Mouse (Mus musculus) thymus, adult 2 months (tissue): ENCODE results near the gene Syne4. TPM values are rescaled to one million over a fixed set of nuclear protein-coding genes. Genes with fewer than 3 reads are reported as not detected.
A peak's percentile ranks its signal among the peaks of the same experiment; 100 is the strongest.

Experiments used
- DNase-seq: peaks from one replicate; pipeline ENCODE4 v3.0.0; 2021
- H3K27ac ChIP-seq: fragments of 200-500 bp; 2 replicates; pipeline ENCODE4 v1.5.1; 2012; ENCODE audit warnings: low read length, control low read depth; ENCODE audit not compliant: control insufficient read depth, insufficient read depth
- H3K27me3 ChIP-seq: fragments of 200-500 bp; 2 replicates; pipeline ENCODE4 v1.6.1; 2012; ENCODE audit warnings: mild to moderate bottlenecking, low read length, moderate library complexity, mixed read lengths; ENCODE audit not compliant: control insufficient read depth, insufficient read depth
- H3K36me3 ChIP-seq: fragments of 200-500 bp; 2 replicates; pipeline ENCODE4 v1.6.1; 2012; ENCODE audit warnings: mild to moderate bottlenecking, low read length, moderate library complexity; ENCODE audit not compliant: control insufficient read depth, insufficient read depth
- H3K4me1 ChIP-seq: fragments of 200-500 bp; replicated peaks from 2 replicates; pipeline ENCODE4 v1.6.1; 2012; ENCODE audit warnings: low read length; ENCODE audit not compliant: control insufficient read depth, insufficient read depth
- H3K4me3 ChIP-seq: fragments of 200-500 bp; 2 replicates; pipeline ENCODE4 v1.5.1; 2012; ENCODE audit warnings: mild to moderate bottlenecking, low read length, control low read depth, moderate library complexity; ENCODE audit not compliant: control insufficient read depth, insufficient read depth
- CTCF ChIP-seq: fragments of 200-500 bp; IDR thresholded peaks from 2 replicates; pipeline ENCODE4 v1.5.1; 2012; ENCODE audit warnings: mild to moderate bottlenecking, control low read depth, low read length, moderate library complexity, borderline replicate concordance; ENCODE audit not compliant: control insufficient read depth, poor library complexity, insufficient read depth; ENCODE audit errors: extremely low read depth
- POLR2A ChIP-seq: fragments of 200-500 bp; IDR thresholded peaks from 2 replicates; pipeline ENCODE4 v1.6.1; 2012; ENCODE audit warnings: mild to moderate bottlenecking, low read length, control low read depth, moderate library complexity; ENCODE audit not compliant: control insufficient read depth, poor library complexity, insufficient read depth; ENCODE audit errors: extremely low read depth
- WGBS: fragments of 180-500 bp; shearing (Covaris S2); methylation state at CpG from one replicate; pipeline ENCODE4 v1.1.7; 2018; 5-methylcytosine and 5-hydroxymethylcytosine counted together
- polyA plus RNA-seq: library from polyadenylated mRNA; depleted of rRNA; stranded (reverse); fragments of >200 nt; gene quantifications from 2 replicates; pipeline ENCODE4 v1.2.3, GENCODE M21; 2012

Gene Syne4
- polyA plus RNA-seq, 1 experiment = 16.8 TPM

- H3K27ac ChIP-seq = no peak overlapping the region
- H3K27me3 ChIP-seq = no peaks in the 10 kb centered on the region
- no peak overlapping the region for H3K4me3 ChIP-seq
- no peaks in the 10 kb centered on the region for H3K36me3 ChIP-seq
- WGBS = 6% methylated on average over 9 of the region's 9 CpGs
- TF ChIP-seq POLR2A (no peak), CTCF (peak; percentile 80; the same call in 1 of the 2 replicates)
- peaks cover 26% of the 10 kb centered on the region for H3K4me1 ChIP-seq
- DNase-seq = peak; percentile 61
Measured at GRCm38 (mm10) chr7:30336384-30336783, 21.8 kb downstream of the Syne4 start.

- Histone ChIP-seq H3K27me3 (no peaks in the 10 kb centered on the region), H3K4me1 (peaks cover 2% of the 10 kb centered on the region)
- 82% methylated on average over 5 of the region's 5 CpGs for WGBS
Measured at GRCm38 (mm10) chr7:30339432-30340109, 25.0 kb downstream of the Syne4 start.

GRCm38 (mm10) chr7:30346635-30347379 is 32.2 kb downstream of the Syne4 start:
- WGBS = 25% methylated on average over 21 of the region's 21 CpGs
- Histone ChIP-seq H3K27me3 (no peaks in the 10 kb centered on the region; the same call in 1 of the 2 replicates), H3K4me3 (no peak overlapping the region), H3K36me3 (no peaks in the 10 kb centered on the region), H3K27ac (no peak overlapping the region), H3K4me1 (no peaks in the 10 kb centered on the region)
- TF ChIP-seq POLR2A = no peak
- TF ChIP-seq CTCF = no peak
- peak; percentile 72 for DNase-seq

More at GRCm38 (mm10) chr7:30339432-30340109, 25.0 kb downstream of the Syne4 start:
- DNase-seq = no peak
- no peak overlapping the region for H3K27ac ChIP-seq
- TF ChIP-seq CTCF = no peak
- no peaks in the 10 kb centered on the region for H3K36me3 ChIP-seq
- no peak overlapping the region for H3K4me3 ChIP-seq

GRCm38 (mm10) chr7:30347828-30348227 is 33.2 kb downstream of the Syne4 start:
- TF ChIP-seq CTCF = peak; percentile 99
- no peak for TF ChIP-seq POLR2A
- Histone ChIP-seq H3K27me3 (no peaks in the 10 kb centered on the region; the same call in 1 of the 2 replicates), H3K36me3 (no peaks in the 10 kb centered on the region), H3K4me1 (no peaks in the 10 kb centered on the region), H3K4me3 (no peak overlapping the region), H3K27ac (no peak overlapping the region)
- DNase-seq = peak; percentile 66
- WGBS = under 1% methylated on average over 30 of the region's 30 CpGs

DNA sequence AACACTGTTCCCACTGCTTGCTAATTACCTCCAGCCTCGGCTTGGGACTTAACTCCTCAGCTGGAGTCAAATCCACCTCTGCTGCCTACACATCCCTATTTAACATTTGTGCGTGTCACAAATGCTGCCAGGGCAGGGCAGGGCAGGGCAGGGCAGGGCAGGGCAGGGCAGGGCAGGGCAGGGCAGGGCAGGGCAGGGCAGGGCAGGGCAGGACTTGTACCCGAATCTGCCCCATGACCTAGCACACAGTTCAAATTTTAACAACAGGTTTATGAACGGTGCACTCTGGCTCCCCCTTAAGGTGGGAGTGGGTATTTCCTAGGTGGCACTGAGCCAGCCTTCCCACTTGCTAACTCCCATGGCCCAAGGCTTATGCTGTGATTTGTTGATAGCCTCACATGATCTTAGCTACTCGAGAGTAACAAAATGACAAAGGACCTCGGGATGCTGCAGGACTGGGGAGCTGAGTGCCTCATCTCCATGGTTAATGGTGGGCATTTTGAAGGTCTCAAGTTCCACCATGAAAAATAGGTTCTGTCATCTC is 38.7 kb downstream of the Syne4 start:
- TF ChIP-seq CTCF (peak; percentile 40; the same call in 1 of the 2 replicates), POLR2A (no peak)
- Histone ChIP-seq H3K27ac (no peak overlapping the region), H3K4me1 (no peaks in the 10 kb centered on the region), H3K27me3 (no peaks in the 10 kb centered on the region; the same call in 1 of the 2 replicates), H3K4me3 (no peak overlapping the region), H3K36me3 (no peaks in the 10 kb centered on the region)
- WGBS = 19% methylated on average over 6 of the region's 6 CpGs
- DNase-seq = peak; percentile 67

- H3K4me1 ChIP-seq = no peaks in the 10 kb centered on the region
- H3K4me3 ChIP-seq = no peak overlapping the region
- no peak for DNase-seq
- 70% methylated on average over 4 of the region's 4 CpGs for WGBS
- H3K36me3 ChIP-seq = no peaks in the 10 kb centered on the region
- no peak overlapping the region for H3K27ac ChIP-seq
- H3K27me3 ChIP-seq = no peaks in the 10 kb centered on the region; the same call in 1 of the 2 replicates
- no peak for TF ChIP-seq POLR2A
- TF ChIP-seq CTCF = no peak
Measured at GRCm38 (mm10) chr7:30354059-30354458, 39.5 kb downstream of the Syne4 start.
